Mouse (Mus musculus): ENCODE results near the gene Mtfr1l.

- TF ChIP-seq POLR2A (IDR thresholded peaks at IDR 0.05; ENCODE audit: low read depth, low read length): no peak
- TF ChIP-seq CTCF (IDR thresholded peaks at IDR 0.05; ENCODE audit: borderline replicate concordance, insufficient read depth, low read length): no peak
Measured at GRCm38 (mm10) chr4:134523447-134523846, 11.7 kb downstream of the Mtfr1l start.

Measured in embryonic fibroblast, embryonic 13.5 days (primary cell).